Mouse (Mus musculus) spleen, postnatal 10 days (tissue): ENCODE measurements around the gene Nhlrc2.

Experiments used
- DNase-seq, 2 experiments: peaks; one replicate each; pipeline ENCODE4 v3.0.0; 2021 to 2022; ENCODE audit warnings: low spot score in 2 of 2

Nhlrc2 gene

DNA sequence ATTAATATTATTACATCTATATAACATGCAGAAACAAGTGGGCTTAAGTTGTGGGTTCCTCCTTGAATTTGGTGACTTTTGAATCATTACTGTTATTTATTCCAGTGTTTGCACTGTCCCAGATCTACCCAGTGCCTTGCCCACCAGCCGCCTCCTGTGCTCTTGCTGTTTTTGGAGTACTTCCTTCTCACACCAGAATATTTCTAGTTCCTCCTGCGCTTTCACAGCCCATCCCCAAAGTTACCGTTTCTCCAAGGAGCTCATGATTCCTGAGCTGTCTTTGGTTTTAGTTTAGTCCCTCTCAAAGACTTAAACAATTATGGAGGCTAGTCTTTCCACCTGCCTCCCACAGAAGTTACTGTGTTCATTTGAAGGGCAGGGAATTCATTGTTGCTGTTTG lies 15.4 kb downstream of the Nhlrc2 start:
- no peak for DNase-seq

DNA sequence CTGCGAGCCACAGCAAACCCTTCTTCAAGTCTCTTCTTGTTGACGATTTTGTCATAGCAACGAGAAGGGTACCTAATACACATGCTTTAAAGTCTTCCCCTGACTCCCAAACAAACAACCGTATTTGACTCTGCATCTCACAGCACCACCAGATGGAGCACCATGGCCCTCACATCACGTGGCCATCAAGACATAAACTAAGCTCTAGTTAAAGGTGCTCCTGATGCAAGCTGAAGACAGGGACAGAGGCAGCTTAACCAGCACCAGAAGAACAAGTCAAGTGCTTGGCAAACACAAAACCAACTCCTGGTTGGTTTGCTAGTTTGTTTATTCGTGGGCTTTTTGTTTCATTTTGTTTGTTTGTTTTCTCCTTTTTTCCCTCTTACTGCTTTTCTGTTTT lies 17.3 kb downstream of the Nhlrc2 start:
- DNase-seq: no peak

DNA sequence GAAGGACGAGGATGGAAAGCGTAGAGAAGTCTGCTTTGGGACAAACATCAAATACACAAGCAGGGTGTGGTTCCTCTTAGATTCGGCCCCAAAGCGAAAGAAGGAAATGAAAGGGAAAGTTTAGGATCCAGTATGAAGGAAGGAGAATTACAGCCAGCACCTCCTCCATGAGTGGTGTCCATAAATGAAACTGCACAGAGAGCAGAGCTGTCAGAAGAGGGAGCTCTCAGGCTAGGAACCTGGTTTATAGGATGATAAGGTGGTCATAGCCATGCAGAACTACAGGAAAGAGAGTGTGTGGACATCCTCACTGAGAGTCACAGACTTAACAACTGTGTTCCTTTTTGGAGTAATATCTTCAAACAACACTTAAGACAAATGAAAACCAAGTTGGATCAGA lies 18.0 kb downstream of the Nhlrc2 start:
- DNase-seq: no peak

DNA sequence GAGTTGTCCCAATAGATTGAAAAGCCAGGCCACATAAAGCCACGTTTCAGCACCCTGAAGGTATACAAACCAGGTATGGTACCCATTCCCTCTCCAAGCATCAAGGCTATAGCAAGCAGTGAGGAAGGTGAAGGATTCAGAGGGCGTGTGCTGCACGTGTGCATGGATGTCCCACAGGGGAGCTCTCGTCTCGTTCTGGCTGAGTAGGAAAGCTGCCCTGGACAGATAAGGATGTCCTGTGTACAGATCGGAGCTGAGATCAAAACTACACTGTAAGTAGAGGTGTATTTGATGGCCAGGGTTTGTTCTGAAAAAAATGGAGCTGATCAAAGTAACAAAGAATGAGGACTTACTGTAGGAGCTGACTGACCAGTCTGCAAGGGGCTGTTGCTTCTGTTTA lies 18.9 kb downstream of the Nhlrc2 start:
- no peak for DNase-seq

DNA sequence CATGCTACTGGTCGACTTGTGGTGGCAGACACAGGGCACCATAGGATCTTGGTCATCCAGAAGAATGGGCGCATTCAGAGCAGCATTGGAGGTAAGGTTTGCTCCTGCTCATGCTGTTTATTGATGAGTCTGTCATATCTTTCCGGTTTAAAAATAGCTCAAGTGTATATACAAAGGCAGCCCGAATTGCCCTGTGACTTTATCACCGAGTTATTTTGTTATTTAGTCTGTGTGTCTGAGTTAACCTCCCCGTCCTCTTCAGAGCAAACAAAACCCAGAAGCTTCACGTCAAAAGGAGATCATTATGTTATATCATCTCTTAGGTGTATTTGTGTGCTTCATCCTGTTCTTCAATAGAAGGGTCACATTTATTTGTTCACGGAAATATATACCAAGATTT lies 22.7 kb downstream of the Nhlrc2 start:
- DNase-seq: no peak

DNA sequence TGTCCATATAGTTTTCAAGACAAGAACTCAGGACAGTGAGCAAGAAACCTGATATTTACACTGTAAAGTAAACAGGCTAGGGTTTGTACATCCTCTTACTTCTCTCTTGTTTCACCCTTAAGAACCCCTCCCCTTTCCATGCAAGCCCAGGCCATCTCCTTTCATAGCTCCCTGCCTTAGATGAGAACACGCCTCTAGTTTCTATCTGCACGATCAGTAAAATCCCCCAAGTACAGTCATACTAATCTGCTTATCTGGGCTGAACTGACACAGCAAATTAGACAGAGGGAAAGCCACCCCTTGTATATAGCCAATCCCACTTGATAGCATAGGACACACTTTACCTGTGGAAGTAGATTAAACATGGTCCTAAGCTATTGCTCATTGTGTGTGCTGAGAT lies 23.2 kb downstream of the Nhlrc2 start:
- DNase-seq: no peak

DNA sequence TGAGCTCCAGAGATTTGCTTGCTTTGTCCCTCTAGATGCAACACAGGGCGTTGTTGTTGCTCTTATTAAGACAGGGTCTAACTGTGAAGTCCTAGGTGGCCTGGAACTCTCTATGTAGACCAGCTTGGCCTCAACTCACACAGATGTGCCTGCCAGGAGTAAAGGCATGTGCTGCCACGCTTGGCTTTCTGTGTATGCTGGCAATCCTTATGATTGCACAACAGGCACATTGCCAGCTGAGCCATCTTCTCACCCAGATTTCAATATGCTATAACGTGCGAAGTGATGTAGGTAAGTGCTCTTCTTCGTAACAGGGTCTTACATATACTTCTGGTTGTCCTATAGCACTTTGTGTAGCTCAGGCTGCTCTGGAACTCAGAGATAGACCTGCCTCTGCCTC lies 23.9 kb downstream of the Nhlrc2 start:
- DNase-seq: no peak

DNA sequence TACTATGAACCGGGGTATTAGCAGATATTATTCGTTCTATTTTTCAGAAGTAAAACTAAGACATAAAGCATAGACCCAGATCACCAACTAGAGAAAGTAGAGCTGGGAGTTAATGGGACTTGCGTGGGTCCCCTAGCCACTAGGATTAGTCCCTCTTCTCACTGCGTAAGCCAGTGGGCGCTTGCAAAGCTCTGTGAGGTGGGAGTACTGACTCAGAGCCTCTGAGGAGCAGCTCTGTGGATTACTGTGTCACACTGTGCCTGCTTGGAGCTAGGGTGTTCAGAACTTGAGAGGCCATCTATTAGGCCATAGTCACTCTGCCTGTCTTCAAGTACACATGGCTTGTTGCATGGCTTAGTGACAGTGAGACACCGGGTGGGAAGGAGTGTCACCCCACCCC lies 25.1 kb downstream of the Nhlrc2 start:
- no peak for DNase-seq

DNA sequence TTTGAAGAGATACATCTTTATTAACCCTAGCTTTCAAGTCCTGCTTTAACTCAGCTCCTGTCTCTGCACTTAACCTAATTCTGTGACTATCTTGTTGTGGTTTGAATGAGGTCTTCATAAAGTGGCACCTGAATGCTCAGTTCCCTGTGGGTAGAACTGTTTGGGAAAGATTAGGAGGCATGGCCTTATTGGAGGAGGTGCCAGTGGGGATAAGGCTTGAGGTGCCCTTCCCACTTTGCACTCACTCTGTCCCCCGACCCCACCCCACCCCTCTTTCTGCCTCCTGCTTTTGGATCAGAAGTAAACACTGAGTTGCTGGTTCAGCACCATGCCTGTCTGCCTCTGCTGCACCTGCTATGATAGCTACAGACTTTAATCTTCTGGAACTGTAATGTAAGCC lies 29.7 kb downstream of the Nhlrc2 start:
- no peak for DNase-seq

DNA sequence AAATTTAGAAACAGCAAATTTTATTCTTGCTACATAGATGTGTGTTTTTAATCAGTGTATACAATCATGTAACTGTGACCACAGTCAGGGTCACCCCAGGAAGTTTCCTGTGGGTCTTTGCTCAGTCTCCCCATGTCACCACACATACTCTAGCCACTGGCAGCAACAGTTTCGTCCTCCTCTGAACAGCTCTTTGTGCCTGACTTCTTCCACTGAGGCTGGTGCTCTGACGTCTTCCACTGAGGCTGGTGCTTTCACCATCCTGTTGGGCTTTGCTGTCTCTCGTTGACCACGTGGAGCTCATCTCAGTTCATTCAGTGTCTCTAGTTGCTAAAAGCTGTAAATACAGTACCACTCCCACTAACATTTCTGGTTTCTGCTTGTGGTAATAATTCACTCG lies 33.9 kb downstream of the Nhlrc2 start:
- DNase-seq: no peak

DNA sequence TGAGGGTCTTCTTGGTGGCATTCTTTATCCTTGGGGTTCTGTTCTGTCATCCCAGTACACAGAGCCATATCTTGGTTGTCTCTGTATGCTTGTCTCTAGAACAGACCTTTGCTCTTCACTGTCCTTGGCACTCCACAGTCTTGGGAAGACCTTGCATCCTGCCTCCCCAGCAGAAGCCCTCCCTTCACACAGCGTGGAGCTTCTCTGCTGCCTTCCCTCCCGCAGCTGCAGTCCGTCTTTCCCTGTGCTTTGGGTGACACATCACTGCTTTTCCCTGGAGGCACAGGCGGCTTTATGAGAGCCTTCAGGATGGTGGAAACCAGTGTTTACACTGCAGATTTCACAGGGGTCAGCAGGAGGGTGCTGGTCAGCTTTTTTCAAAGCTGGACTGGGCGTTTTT lies 35.7 kb downstream of the Nhlrc2 start:
- no peak for DNase-seq

DNA sequence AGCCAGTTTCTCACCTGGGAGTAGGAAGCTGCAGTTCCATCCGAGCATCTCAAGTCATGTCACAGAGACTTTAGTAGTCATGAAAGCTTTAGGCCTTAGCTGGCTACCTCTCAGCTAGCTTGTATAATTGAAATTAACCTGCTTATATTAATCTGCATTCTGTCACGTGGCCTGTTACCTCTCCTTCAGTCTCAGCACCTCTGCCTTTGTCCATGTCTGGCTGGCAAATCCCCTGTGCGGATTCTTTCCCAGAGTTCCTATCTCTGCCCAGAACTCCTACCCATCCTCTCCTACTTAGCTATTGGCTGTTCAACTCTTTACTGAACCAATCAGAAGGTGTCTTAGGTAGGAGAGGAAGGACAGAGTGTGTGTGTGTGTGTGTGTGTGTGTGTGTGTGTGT lies 36.2 kb downstream of the Nhlrc2 start:
- no peak for DNase-seq

DNA sequence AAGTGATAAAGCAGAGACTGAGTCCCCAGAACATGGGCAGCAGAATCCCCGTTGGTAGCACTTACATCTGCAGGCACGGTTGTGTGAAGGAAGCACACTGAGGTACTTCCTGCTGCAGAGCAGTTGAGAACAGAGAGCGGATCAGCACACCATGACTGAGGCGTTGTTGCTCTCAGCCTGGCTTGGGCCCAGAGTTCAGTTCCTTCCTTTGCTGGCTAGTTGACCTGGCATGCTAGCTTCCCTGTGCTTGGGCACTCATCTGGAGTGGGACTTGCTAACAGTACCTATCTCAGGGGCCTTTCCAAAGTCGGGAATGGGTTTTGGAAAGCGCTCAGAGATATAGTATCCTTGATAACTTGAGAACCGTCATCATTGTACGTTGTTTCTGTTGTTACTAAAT lies 38.3 kb downstream of the Nhlrc2 start:
- no peak for DNase-seq

DNA sequence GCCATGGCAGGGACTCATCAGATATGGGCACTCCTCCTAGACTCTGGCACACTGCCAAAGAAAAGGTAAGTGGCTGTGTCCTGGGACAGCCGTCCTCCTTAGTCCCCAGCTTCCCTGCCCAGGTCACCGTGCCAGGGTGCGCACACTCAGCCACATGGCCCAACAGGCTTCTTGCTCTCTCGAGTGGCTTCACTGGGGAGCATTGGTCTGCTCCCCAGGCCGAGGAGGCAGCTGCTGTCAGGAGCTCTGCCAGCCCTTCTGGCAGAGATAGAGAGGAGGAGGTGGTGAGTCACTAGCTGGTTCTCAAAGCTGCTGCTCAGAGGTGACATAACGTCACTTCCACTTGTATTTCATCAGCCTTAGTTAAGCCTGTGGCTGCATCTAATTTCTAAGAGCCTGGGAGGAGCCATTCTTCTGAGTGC lies 40.2 kb downstream of the Nhlrc2 start:
- DNase-seq: no peak

DNA sequence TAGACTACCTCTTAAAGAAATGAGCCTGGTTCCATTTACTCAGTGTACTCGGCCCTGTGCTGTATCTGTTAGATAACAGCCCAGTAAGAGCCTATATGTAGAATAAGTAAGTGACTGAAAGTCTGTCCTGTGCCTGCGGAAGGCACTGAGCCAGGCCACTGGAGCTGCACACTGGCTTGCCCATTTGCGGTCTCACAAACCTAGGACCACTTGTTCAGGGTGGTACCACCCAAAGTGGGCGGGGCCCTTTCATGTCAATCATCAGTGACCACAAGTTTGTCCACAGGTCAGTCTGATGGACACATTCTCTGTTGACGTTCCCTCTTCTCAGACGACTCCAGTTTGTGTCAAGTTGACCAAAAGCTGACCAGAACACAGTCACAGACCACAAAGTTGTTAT lies 40.9 kb downstream of the Nhlrc2 start:
- no peak for DNase-seq

DNA sequence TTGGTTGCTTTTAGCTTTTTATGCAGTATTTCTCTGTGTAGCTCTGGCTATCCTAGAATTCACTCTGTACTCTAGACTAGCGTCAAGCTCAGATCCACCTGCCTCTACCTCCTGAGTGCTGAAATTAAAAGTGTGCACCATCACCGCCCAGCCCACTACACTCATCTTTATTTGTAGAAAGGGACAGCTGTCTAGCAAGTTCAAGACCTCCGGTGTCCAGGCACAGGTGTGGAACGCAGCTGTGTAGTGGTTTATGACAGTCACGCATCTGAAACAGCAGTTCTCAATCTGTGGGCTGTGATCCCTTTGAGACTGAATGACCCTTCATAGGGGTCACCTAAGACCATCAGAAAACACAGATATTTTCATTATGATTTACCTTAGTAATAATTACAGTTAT lies 41.4 kb downstream of the Nhlrc2 start:
- DNase-seq: no peak

DNA sequence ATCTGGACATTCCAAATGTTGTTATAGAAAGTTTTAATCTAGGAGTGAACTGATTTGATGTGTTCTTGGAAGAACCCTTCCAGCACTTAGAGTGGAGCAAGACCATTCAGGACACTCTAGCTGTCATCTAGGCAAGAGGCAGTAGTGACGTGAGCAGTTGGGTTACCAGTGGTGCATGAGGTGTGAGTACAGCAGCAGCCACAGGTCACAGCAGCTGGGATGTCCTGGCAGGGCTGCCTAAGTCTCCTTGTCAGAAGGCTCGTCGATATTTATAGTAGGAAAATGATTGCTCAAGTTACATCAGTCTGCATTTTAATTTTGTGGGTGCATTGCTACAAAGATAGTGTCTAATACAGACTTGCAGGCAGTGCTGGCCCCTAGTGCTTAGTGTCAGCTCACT lies 42.2 kb downstream of the Nhlrc2 start:
- DNase-seq: no peak

DNA sequence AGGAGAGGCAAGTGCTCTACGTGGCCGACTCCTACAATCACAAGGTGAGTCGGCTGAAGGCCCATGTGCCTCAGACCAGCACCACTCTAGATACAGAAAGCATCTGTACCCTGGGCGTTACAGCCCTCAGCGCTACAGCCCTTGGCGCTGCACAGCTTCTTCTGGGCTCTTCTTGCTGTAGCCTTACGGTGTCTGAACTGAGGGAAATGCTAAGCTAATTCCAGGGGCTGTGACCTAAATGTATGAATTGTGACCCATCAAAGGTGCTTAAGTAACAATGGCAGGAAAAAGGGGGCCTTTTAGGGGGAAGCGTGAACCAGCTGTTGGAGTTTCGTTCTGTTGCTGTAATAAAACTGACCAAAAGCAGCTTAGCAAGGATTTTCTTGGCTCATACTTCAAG lies 44.4 kb downstream of the Nhlrc2 start:
- no peak for DNase-seq

DNA sequence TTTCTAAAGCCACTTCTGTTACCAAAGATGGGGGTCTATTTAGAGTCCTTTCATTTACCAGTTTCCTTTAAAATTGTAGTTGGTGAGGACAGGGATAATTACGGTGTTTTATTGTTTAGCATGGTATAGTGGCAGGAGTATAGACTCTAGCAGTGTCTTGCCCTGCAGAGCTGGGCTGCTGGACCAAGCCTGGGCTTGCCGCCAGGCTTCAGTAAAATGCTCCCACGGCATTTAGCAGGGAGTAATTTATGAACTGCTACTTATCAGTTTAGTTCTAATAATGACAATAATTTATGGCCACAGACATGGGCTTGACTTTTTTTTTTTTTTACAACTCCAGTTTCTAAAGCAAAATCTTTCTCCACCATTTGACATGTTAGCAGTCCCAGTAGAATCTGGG lies 51.9 kb downstream of the Nhlrc2 start:
- no peak for DNase-seq

DNA sequence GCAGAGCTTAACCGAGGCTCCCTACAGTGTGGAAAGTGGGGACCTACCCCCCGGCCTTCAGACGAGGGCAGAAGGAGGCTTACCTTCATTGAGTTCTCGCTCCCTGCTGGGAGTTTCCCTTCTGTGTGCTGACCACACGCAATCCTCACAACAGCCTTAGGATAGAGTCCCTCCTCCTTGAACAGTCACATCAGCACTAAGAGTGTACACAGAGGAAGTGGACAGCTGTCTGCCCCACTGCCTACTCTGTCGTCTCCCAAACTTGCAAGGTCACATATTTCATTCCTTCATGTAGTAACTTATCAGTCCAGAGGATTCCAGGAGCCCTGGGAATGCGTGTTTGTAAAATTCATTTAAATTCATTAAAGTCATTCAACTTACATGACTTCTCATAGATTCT lies 52.7 kb downstream of the Nhlrc2 start:
- DNase-seq: no peak

DNA sequence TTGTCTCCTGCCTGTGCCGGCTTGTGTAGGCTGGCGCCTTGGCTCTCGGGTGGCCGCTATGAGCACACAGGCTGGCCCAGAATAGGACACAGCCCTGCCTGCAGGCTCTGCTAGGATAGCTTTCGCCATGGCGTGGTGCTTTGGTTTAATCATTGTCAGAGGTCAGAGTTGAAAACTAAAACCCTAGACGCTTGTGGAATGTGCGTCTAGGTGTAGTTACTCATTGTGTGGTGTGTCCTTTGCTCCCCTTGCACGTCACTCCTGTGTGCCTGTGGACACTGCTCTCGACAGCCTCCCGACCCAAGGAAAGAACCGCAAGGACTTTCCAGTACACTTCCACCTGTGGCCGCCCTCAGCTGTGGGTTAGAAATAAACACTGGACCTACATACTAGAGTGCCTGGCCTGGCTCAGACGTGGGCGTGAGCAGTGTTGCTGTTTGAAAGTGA lies 53.9 kb downstream of the Nhlrc2 start:
- no peak for DNase-seq

DNA sequence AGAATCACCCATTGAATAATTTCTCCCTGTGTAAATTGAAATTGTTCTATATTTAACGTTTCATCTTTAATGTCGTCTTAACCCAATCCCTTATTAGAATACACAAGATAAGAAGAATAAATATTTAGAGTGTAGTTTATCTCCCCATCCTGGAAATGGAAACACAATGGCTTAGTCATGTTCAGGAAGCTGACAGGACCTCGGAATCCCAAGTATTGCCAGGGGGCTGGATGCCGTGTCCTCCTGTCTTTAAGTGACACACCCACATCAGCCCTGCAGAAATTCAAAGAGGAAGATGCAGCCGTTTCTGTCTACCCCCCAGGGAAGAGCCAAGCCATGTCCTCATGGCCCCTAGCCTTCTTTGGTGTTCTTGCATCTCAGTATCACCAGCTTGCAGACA lies 60.9 kb downstream of the Nhlrc2 start:
- no peak for DNase-seq

DNA sequence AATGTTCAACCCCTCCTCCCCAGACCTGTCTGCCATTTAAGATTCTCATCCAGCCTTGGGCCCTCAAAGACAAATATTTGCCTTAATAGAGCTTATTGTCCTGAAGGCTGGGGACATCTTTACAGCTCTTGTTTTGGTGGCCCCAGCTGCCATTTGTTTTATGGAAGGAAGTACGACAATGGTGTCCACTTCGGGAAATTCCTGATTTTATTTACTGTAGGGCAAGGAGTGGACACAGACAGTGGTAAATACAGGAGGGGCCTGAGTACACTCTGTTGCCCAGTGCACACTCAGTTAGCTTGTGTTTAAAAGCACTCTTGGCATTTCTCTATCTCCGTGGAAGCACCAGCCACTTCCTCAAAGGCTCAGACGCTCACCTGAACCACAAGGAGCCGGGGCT lies 66.1 kb downstream of the Nhlrc2 start:
- no peak for DNase-seq

DNA sequence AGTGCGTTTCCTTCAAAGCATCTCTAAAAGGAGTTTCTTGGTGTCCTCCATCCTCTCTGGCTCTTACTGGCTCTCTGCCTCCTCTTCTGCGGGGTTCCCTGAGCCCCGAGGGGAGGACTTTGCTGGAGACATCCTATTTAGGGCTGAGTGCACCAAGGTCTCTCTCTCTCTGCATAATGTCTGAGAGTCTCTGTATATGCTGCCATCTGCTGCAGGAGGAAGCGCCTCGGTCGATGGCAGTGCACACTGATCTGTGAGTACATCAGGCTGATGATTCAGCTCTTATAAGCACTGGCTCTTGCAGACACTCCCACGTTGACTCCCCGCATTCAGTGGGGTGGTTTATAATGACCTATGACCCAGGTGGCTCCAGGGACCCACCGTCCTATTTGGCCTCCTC lies 70.8 kb downstream of the Nhlrc2 start:
- DNase-seq: no peak

DNA sequence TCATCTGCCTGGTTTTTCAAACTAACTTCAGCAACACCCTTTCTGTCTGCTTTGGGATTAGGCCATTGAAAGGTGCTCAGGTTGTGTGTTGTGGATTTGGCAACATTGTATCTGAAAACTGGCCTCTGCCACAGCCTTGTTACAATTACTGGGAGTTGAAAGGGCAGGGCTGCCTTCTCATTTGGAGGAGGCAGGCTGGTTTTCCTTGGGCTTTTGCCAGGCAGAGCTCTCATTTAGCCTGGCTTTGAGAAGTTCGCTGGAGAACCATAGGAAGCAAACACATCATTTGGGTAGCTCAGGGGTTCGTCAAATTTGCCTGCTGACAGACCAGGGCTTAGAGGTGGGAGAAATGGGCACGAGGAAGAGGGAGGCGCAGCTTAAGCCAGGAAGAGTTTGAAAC lies 71.5 kb downstream of the Nhlrc2 start:
- DNase-seq: no peak
